Mouse (Mus musculus) megakaryocyte, embryonic 14.5 days (primary cell): ENCODE measurements around the gene Trim14.

ENCODE experiments used
- FLI1 ChIP-seq: IDR thresholded peaks from 2 replicates; pipeline ENCODE4 v1.6.1; 2012; ENCODE audit warnings: low read length, inconsistent platforms, mixed read lengths
- GATA1 ChIP-seq: IDR thresholded peaks from 3 replicates; pipeline ENCODE4 v1.6.1; 2012; ENCODE audit warnings: mixed read lengths, low read length, inconsistent platforms, borderline replicate concordance

GRCm38 (mm10) chr4:46549979-46550378, 14.0 kb upstream of the Trim14 start:
- TF ChIP-seq GATA1 (no peak), FLI1 (no peak)
